Mouse (Mus musculus): ENCODE results near the gene Lrmp.
A peak's percentile ranks its signal among the peaks of the same experiment; 100 is the strongest.
"Not testable (repeated sequence)": the region's sequence is repeated elsewhere in the genome, so short reads cannot be mapped to it uniquely, and the experiment has no call there.

Lrmp gene

GRCm38 (mm10) chr6:145104241-145104939 lies 11.1 kb upstream of the Lrmp start:
- DNase-seq (ENCODE audit: low spot score in 2 of 2) = no peak

DNA sequence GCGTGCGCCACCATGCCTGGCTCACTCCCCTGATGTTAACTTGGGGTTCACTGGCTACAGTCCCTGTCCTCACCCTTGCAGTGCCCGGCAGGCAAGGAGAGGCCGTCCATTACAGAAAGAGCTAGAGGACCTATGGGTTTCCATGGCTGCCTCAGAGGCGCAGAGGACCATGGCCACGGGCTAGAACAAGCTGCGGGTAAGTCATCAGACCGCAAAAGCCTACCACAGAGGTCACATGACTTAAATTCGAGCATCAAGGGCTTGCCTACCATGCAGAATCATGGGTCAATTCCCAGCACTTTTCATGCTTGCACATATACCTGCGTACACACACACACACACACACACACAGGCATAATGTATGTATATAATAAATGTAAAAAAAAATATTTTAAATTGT lies 10.0 kb upstream of the Lrmp start:
- no peak for DNase-seq (ENCODE audit: low spot score in 2 of 2)

- DNase-seq (ENCODE audit: low spot score in 2 of 2) = no peak
These were observed 9.2 kb upstream of the Lrmp start for GRCm38 (mm10) chr6:145106163-145106842.

DNA sequence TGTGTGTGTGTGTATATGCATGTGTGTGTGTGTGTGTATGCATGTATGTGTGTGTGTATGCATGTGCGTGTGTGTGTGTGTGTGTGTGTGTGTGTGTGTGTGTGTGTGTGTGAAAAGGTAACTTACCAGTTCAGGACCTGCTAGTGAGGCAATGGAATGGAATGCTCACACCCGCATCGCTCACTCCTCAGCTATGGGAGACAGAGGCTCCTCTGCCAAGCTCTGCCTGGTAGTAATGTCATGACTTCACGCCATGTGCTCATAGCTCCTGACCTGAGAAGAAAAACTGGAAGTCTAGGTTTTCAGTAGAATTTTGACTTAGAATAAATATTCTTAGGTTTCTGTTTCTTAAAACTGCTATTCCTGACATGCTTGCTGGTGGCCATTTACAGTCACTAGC lies 4.7 kb upstream of the Lrmp start:
- no peak for DNase-seq (ENCODE audit: low spot score in 2 of 2)

DNA sequence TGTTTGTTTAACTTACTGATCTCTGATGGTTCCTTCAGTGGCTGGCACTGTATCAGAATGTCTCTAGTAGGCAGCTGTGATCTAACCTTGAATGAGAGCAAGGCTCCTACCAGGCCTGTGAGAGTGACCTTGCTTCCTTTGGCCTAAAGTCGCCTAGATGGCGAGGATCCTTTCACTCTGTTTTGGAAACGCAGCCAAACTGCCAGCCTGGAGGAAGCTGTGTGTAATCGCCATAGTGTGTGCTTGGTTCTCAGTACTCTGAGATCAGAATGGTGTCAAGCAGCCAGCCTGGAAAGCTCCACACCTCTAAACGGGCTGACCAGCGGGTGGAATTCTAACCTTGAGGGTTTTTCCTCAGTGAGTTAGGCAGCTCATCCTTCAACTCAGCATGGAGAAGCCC lies 2.6 kb upstream of the Lrmp start:
- no peak for DNase-seq (ENCODE audit: low spot score in 2 of 2)

DNA sequence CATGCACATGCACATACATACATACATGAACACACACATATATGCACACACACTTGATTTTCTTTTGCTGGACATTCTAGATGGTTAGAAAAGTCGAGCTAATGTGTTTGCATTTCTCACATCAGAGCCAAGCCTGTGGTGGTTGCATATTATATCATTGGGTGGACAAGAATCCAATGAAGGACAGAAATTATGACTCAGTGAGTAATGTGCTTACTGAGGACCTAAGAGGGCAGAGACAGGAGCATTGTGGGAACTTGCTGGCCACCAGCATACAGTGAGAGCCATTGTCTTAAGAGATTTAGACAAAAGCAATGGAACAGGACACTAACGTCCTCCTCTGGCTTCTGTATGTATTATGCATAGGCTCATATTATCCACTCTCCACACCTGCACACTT lies 892 bp upstream of the Lrmp start:
- DNase-seq (ENCODE audit: low spot score in 2 of 2) = no peak

GRCm38 (mm10) chr6:145116098-145116672 lies 732 bp downstream of the Lrmp start:
- DNase-seq (ENCODE audit: low spot score in 2 of 2) = no peak

- DNase-seq (ENCODE audit: low spot score in 2 of 2) = no peak
These were observed 4.6 kb downstream of the Lrmp start for GRCm38 (mm10) chr6:145120086-145120485.

- DNase-seq (ENCODE audit: low spot score in 2 of 2) = peak in 1 of 2 experiments; percentile 27
These were observed 5.5 kb downstream of the Lrmp start for GRCm38 (mm10) chr6:145120787-145121589.

DNA sequence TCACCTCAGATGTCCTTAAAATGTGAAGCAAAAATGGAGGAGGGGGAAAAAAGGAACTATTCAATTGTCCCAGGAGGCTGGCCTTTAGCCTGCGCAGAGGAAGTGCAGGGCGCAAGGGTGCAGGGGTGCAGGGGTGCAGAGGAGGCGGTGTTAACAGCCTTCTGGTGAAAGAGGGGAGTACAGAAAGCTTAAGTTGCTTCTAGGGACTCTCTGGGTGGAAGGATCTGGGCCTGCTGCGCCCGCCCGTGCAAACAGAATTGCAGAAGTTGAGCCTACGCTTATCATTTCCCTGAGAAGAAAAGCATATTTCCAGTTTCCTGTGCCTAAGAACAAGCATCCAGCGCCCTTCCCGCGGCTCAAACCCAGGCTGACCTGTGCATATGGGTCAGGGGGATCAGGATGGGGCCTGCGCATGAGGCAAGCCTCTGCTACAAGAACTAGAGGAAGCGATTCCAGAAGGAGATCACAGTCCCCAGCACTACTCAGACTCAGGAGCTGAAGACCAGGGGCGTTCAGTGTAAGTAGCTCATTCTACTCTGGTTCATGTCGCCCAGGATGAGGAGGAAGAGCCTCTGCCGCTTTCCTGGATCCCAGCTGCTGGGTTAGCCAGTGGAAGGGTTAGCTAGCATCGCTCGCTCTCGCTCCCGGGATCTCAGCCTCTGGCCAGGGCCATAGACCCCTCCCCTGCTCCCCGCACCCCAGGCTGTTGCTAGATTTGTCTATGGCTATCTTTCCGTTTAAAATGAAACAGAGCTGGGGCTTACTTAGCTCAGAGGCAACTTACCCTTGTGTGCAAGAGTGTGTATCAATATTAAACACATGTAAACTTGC lies 6.4 kb downstream of the Lrmp start:
- no peak for DNase-seq (ENCODE audit: low spot score in 2 of 2)

DNA sequence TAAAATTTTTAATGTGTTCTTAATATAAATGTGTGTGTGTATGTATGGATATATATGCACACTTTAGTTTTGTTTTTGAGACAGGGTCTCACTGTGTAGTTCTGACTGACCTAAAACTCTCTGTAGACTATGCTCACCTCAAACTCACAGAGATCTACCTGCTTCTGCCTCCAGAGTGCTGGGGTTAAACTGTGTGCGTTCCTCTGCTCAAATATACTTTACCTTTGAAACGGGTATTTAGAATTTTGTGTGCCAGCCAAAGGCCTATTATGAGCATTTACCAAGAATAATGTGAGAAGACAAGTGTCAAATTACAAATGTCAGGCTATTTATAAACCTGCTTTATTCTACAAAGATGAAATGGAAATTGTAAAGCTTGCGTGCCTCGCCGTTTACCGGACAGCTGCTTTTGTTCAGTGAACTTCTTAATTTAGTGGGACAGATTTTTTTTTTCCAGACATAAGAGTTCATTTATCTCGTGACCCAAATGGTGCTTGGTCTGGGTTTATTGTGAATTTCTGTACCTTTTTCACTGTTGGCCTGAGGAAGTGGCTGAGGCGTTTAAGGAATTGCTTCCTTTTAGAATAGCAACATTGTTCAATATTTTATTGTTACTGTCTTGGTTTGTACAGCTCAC lies 7.1 kb downstream of the Lrmp start:
- DNase-seq (ENCODE audit: low spot score in 2 of 2) = no peak

DNA sequence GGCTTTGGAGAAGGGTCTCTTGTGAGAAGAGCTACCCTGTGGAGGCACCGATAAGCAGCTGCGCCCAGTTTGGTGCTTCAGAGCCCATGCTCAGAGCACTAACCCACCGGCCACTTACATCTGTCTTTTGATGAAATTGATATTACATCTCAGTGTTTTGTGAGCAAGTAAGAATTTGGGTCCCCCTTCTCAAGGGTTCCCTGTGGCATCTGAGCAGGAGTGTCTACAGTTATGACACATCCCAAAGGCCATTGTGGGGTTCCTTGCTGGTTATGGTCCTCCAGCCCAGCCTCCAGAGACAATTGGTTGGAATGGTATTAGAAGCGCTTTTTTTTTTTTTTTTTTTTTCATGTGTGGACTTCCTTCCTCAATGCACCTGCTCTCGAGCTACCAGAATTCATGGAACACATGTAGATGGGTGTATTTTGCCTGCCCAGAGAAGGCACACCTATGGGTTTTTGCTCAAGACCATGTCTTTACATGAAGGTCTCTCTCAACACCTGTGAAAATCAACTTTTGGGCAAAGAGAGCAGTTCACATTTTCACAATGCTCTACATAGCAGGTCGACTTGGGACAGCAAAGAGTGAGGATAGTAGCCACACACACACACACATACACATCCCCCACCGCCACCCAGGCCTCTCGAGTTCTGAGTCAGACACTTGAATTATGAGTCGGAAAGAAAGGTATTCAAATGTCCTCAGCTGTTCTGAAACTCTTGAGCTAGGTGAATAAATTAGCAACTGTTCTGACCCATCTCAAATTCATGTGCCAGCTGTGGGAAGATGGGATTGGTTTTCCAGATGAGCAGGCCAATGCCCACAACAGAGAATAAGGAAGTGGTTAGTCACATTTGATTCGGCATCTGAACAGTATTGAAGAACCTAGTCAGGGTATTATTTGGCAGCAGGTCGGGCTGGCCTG lies 7.9 kb downstream of the Lrmp start:
- no peak for DNase-seq (ENCODE audit: low spot score in 2 of 2)

- no peak for DNase-seq (ENCODE audit: low spot score in 2 of 2)
These were observed 9.2 kb downstream of the Lrmp start for GRCm38 (mm10) chr6:145124621-145125020.

DNA sequence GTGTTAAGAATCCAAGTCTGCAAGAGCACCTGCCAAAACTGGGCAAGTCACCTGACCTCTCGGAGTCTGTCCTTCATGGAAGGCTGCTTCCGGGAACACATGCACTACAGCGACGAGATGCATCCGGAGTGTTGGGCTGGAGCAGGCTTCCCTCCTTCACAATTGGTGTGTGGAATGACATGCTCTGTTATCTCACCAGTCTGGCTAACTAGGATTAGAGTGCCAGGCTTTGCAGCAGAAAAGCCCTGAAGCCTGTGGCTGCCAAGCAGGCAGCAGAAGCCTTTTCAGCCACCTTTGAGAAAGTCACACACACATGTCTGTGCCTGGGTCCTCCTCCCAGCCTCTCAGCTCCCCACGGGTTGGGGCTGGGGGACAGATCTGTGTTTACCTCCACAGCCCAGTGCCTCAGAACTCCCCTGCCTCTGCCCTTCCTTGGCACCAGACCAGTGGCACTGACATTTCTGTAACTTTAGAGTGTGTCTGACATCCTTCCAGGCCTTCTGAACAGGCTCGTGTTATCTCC lies 10.2 kb downstream of the Lrmp start:
- no peak for DNase-seq (ENCODE audit: low spot score in 2 of 2)

GRCm38 (mm10) chr6:145127652-145128051 lies 12.2 kb downstream of the Lrmp start:
- DNase-seq (ENCODE audit: low spot score in 2 of 2) = no peak

GRCm38 (mm10) chr6:145129563-145129962 lies 14.1 kb downstream of the Lrmp start:
- DNase-seq (ENCODE audit: low spot score in 2 of 2) = no peak

DNA sequence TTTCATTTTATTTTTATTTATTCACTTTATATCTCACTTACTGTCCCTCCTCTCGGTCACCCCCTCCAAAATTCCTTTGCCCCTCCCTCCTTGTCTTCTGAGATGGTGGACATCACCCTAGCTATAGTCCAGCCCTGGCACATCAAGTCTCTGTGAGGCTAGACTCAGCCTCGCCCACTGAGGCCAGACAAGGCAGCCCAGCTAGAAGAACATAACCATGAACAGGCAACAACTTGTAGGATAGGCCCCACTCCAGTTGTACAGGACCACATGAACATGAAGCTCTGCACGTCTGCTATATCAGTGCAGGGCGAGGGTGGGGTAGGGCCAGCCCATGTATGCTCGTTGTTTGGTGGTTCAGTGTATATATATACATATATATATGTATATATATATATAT lies 16.5 kb downstream of the Lrmp start:
- DNase-seq (ENCODE audit: low spot score in 2 of 2) = no peak

GRCm38 (mm10) chr6:145132969-145133368 lies 17.5 kb downstream of the Lrmp start:
- DNase-seq (ENCODE audit: low spot score in 2 of 2) = not testable (repeated sequence)

GRCm38 (mm10) chr6:145135295-145135694 lies 19.8 kb downstream of the Lrmp start:
- DNase-seq (ENCODE audit: low spot score in 2 of 2) = no peak

- no peak for DNase-seq (ENCODE audit: low spot score in 2 of 2)
These were observed 20.4 kb downstream of the Lrmp start for GRCm38 (mm10) chr6:145135804-145136203.

All from right cerebral cortex, adult 2 months (tissue).